Mouse (Mus musculus) liver, embryonic 13.5 days (tissue): ENCODE data around the gene Mutyh. TPM values are rescaled to one million over a fixed set of nuclear protein-coding genes. Genes with fewer than 3 reads are reported as not detected.

Source experiments
- ATAC-seq: fragments of 200-750 bp; cut with Nextera tagmentation; 2 replicates; pipeline ENCODE4 v1.8.0; 2017; ENCODE audit warnings: low read depth, mild to moderate bottlenecking, moderate number of reproducible peaks, moderate library complexity
- DNase-seq: peaks from one replicate; pipeline ENCODE4 v3.0.0; 2022
- H3K27ac ChIP-seq: fragments of 300-500 bp; sonication (generic); 2 replicates; pipeline ENCODE4 v1.5.1; 2015; ENCODE audit warnings: moderate library complexity, mild to moderate bottlenecking, inconsistent platforms
- H3K27me3 ChIP-seq: fragments of 300-500 bp; sonication (generic); 2 replicates; pipeline ENCODE4 v1.6.1; 2015; ENCODE audit warnings: mild to moderate bottlenecking, inconsistent platforms
- H3K36me3 ChIP-seq: fragments of 300-500 bp; sonication (generic); 2 replicates; pipeline ENCODE4 v1.6.1; 2015; ENCODE audit warnings: mild to moderate bottlenecking, inconsistent platforms
- H3K4me1 ChIP-seq: fragments of 300-500 bp; sonication (generic); replicated peaks from 2 replicates; pipeline ENCODE4 v1.6.1; 2015; ENCODE audit warnings: inconsistent platforms
- H3K4me2 ChIP-seq: fragments of 300-500 bp; sonication (generic); 2 replicates; pipeline ENCODE4 v1.6.1; 2015; ENCODE audit warnings: inconsistent platforms, mild to moderate bottlenecking, moderate library complexity
- H3K4me3 ChIP-seq: fragments of 300-500 bp; sonication (generic); replicated peaks from 2 replicates; pipeline ENCODE4 v1.5.1; 2015; ENCODE audit warnings: mild to moderate bottlenecking, inconsistent platforms
- H3K9ac ChIP-seq: fragments of 300-500 bp; sonication (generic); 2 replicates; pipeline ENCODE4 v1.6.1; 2015; ENCODE audit warnings: mild to moderate bottlenecking, inconsistent platforms
- H3K9me3 ChIP-seq: fragments of 300-500 bp; sonication (generic); replicated peaks from 2 replicates; pipeline ENCODE4 v1.6.1; 2016; ENCODE audit warnings: inconsistent platforms
- WGBS: fragments of 180-500 bp; shearing (Covaris S2); methylation state at CpG from one replicate; pipeline ENCODE4 v1.1.7; 2015; ENCODE audit not compliant: insufficient replicate concordance; 5-methylcytosine and 5-hydroxymethylcytosine counted together
- polyA plus RNA-seq: library from polyadenylated mRNA; unstranded; fragments of >200 nt; fragmentation: Nextera tagmentation; extraction: Ambion mirVana; gene quantifications from 2 replicates; pipeline ENCODE4 v1.2.1, GENCODE M21; 2015

Gene Mutyh
- polyA plus RNA-seq, 1 experiment from 2014 or later, result 3.9 TPM

- Histone ChIP-seq H3K36me3 (no peaks in the 10 kb centered on the region), H3K9me3 (no peaks in the 10 kb centered on the region), H3K4me1 (no peaks in the 10 kb centered on the region), H3K27ac (no peak overlapping the region), H3K4me2 (no peak overlapping the region), H3K4me3 (no peak overlapping the region), H3K9ac (no peak overlapping the region), H3K27me3 (no peaks in the 10 kb centered on the region)
- DNase-seq, result no peak
- ATAC-seq, result no peak
- WGBS, result 27% methylated on average over 2 of the region's 2 CpGs
These were observed 46.8 kb downstream of the Mutyh start for GRCm38 (mm10) chr4:116854286-116854685.

DNA sequence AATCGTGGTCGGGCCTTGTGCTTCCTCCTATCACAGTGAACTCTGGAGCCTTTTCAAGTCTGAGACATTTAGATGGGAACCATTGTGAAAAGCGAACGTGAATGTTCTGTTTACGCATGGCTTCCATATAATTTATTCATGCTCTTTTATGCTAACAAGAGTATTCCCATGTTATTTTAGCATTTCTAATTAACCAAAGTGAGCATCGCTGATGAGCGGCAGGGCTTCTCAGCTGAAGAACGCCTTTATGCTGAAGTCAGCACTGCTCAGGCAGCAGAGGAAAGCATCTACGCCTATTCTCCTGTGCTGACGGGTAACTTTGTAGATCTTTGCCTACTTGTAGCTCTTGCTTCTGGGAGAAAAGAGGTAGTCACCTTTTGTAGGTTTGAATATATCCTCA, 49.7 kb downstream of the Mutyh start:
- Histone ChIP-seq H3K36me3 (no peaks in the 10 kb centered on the region), H3K4me1 (no peaks in the 10 kb centered on the region), H3K27ac (no peak overlapping the region), H3K9ac (no peak overlapping the region), H3K4me2 (no peak overlapping the region), H3K4me3 (no peak overlapping the region), H3K27me3 (peaks cover 12% of the 10 kb centered on the region), H3K9me3 (no peaks in the 10 kb centered on the region)
- 76% methylated on average over 10 of the region's 10 CpGs for WGBS
- DNase-seq, result no peak
- no peak for ATAC-seq

GRCm38 (mm10) chr4:116859711-116860110, 52.2 kb downstream of the Mutyh start:
- no peak for ATAC-seq
- H3K4me2 ChIP-seq, result no peak overlapping the region

GRCm38 (mm10) chr4:116862023-116862422, 54.5 kb downstream of the Mutyh start:
- H3K4me2 ChIP-seq, result no peak overlapping the region
- H3K4me1 ChIP-seq, result no peaks in the 10 kb centered on the region
- ATAC-seq (no peak), DNase-seq (no peak)
- peaks cover 41% of the 10 kb centered on the region for H3K27me3 ChIP-seq
- H3K9me3 ChIP-seq, result no peaks in the 10 kb centered on the region
- WGBS, result 54% methylated on average over 8 of the region's 8 CpGs
- no peaks in the 10 kb centered on the region for H3K36me3 ChIP-seq
- H3K27ac ChIP-seq, result no peak overlapping the region
- H3K9ac ChIP-seq, result no peak overlapping the region
- H3K4me3 ChIP-seq, result no peak overlapping the region

More at GRCm38 (mm10) chr4:116859711-116860110, 52.2 kb downstream of the Mutyh start:
- Histone ChIP-seq H3K27me3 (peaks cover 30% of the 10 kb centered on the region), H3K4me1 (no peaks in the 10 kb centered on the region), H3K4me3 (no peak overlapping the region), H3K27ac (no peak overlapping the region), H3K9ac (no peak overlapping the region), H3K9me3 (no peaks in the 10 kb centered on the region), H3K36me3 (no peaks in the 10 kb centered on the region)
- 55% methylated on average over 5 of the region's 5 CpGs for WGBS
- DNase-seq, result no peak

Other genes starting within 250 kb of the Mutyh start
- gene Ccdc17, start 211.1 kb upstream of the Mutyh start, polyA plus RNA-seq, result 1.7 and 1.8 TPM in 2 replicates
- gene Nasp, start 179.8 kb upstream of the Mutyh start, polyA plus RNA-seq, result 83.0 and 104 TPM in 2 replicates
- 273 and 281 TPM in 2 replicates for gene Akr1a1, start 156.0 kb upstream of the Mutyh start, polyA plus RNA-seq
- 994 and 1,129 TPM in 2 replicates for gene Prdx1, start 122.2 kb upstream of the Mutyh start, polyA plus RNA-seq
- gene Mmachc, start 99.3 kb upstream of the Mutyh start, polyA plus RNA-seq, result 13.6 and 17.1 TPM in 2 replicates
- gene Ccdc163, start 99.2 kb upstream of the Mutyh start, polyA plus RNA-seq, result 13.3 and 13.7 TPM in 2 replicates
- 2.1 and 2.5 TPM in 2 replicates for gene Tesk2, start 86.8 kb upstream of the Mutyh start, polyA plus RNA-seq
- 20.0 and 20.2 TPM in 2 replicates for gene Toe1, start 83 bp upstream of the Mutyh start, polyA plus RNA-seq
- gene Hpdl, start 14.0 kb downstream of the Mutyh start, polyA plus RNA-seq, result 0.53 and 0.58 TPM in 2 replicates
- gene Zswim5, start 69.7 kb downstream of the Mutyh start, polyA plus RNA-seq, result 0.05 and 0.06 TPM in 2 replicates
- 558 and 568 TPM in 2 replicates for gene Urod, start 186.7 kb downstream of the Mutyh start, polyA plus RNA-seq
- gene Hectd3, start 187.6 kb downstream of the Mutyh start, polyA plus RNA-seq, result 7.8 and 7.9 TPM in 2 replicates
- 46.4 and 49.8 TPM in 2 replicates for gene Eif2b3, start 211.7 kb downstream of the Mutyh start, polyA plus RNA-seq